Mouse (Mus musculus) C2C12 (cell line): ENCODE measurements around the gene Uvrag.

Experiments
- CTCF ChIP-seq: IDR thresholded peaks from one replicate; pipeline ENCODE4 v1.5.1; 2011; ENCODE audit not compliant: control insufficient read depth, insufficient read depth, insufficient read length
- USF1 ChIP-seq: IDR thresholded peaks from one replicate; pipeline ENCODE4 v1.6.1; 2011; ENCODE audit warnings: low read depth, mild to moderate bottlenecking, control low read depth, moderate library complexity

GRCm38 (mm10) chr7:98901120-98901519, 239.8 kb downstream of the Uvrag start:
- TF ChIP-seq CTCF (no peak), USF1 (no peak)
